Mouse (Mus musculus) midbrain, embryonic 11.5 days (tissue): ENCODE measurements around the gene Eri3. TPM values are rescaled to one million over a fixed set of nuclear protein-coding genes. Genes with fewer than 3 reads are reported as not detected.

Source experiments
- ATAC-seq: fragments of 200-750 bp; cut with Nextera tagmentation; 2 replicates; pipeline ENCODE4 v1.8.0; 2017; ENCODE audit warnings: moderate TSS enrichment, moderate library complexity; ENCODE audit not compliant: low FRiP score
- DNase-seq: peaks from one replicate; pipeline ENCODE4 v3.0.0; 2015; ENCODE audit warnings: low spot score; ENCODE audit errors: missing footprints
- H3K27ac ChIP-seq: fragments of 300-500 bp; sonication (generic); 2 replicates; pipeline ENCODE4 v1.5.1; 2014; ENCODE audit warnings: low read depth, low read length
- H3K27me3 ChIP-seq: fragments of 300-500 bp; sonication (generic); 2 replicates; pipeline ENCODE4 v1.6.1; 2014; ENCODE audit warnings: mild to moderate bottlenecking, low read length, moderate library complexity, mixed read lengths; ENCODE audit not compliant: control insufficient read depth, insufficient read depth
- H3K36me3 ChIP-seq: fragments of 300-500 bp; sonication (generic); 2 replicates; pipeline ENCODE4 v1.6.1; 2014; ENCODE audit warnings: mild to moderate bottlenecking, low read length, moderate library complexity, mixed read lengths; ENCODE audit not compliant: control insufficient read depth, insufficient read depth
- H3K4me1 ChIP-seq: fragments of 300-500 bp; sonication (generic); 2 replicates; pipeline ENCODE4 v1.6.1; 2014; ENCODE audit warnings: low read length; ENCODE audit not compliant: control insufficient read depth, insufficient read depth
- H3K4me2 ChIP-seq: fragments of 300-500 bp; sonication (generic); 2 replicates; pipeline ENCODE4 v1.6.1; 2014; ENCODE audit warnings: mild to moderate bottlenecking, moderate library complexity
- H3K4me3 ChIP-seq: fragments of 300-500 bp; sonication (generic); 2 replicates; pipeline ENCODE4 v1.5.1; 2014; ENCODE audit warnings: low read depth, low read length
- H3K9ac ChIP-seq: fragments of 300-500 bp; sonication (generic); 2 replicates; pipeline ENCODE4 v1.6.1; 2014; ENCODE audit warnings: low read length
- H3K9me3 ChIP-seq: fragments of 300-500 bp; sonication (generic); 2 replicates; pipeline ENCODE4 v1.6.1; 2016; ENCODE audit warnings: low read length; ENCODE audit not compliant: control insufficient read depth
- WGBS: fragments of 180-500 bp; shearing (Covaris S2); extraction: QIAGEN DNeasy Blood & Tissue Kit; methylation state at CpG from one replicate; pipeline ENCODE4 v1.1.7; 2014; 5-methylcytosine and 5-hydroxymethylcytosine counted together
- polyA plus RNA-seq: library from polyadenylated mRNA; unstranded; fragments of >200 nt; fragmentation: Nextera tagmentation; extraction: Ambion mirVana; gene quantifications from 2 replicates; pipeline ENCODE4 v1.2.1, GENCODE M21; 2014

Eri3 gene
- polyA plus RNA-seq, 1 experiment from 2014 or later = 132 TPM

DNA sequence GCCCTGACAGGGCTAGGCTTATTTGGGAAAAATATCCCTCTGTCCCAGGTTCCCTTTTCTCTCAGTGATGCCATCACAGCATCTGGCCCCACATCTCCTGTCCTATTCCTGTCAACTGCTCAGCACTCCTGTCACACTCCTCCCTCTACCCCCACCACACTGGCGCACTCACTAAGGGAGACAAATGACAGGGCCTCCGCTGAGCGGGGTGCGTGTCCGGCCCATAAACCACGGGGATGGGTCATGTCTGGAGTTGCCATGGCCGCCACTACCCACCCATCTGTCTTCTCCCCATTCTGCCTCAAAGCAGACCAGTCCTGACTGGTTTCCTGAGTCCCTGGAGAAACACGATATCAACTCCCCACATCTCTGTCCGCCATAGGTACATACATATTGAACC is 121.9 kb downstream of the Eri3 start:
- ATAC-seq (0 out of 2 replicates have a peak, but pooled peaks have one; percentile 33), DNase-seq (peak; percentile 41)
- H3K9ac ChIP-seq = no peak overlapping the region
- H3K27me3 ChIP-seq = no peaks in the 10 kb centered on the region
- peaks cover 16% of the 10 kb centered on the region for H3K36me3 ChIP-seq
- no peak overlapping the region for H3K4me3 ChIP-seq
- no peak overlapping the region for H3K27ac ChIP-seq
- H3K9me3 ChIP-seq = no peaks in the 10 kb centered on the region
- H3K4me1 ChIP-seq = no peaks in the 10 kb centered on the region; the same call in 1 of the 2 replicates
- no peak overlapping the region for H3K4me2 ChIP-seq
- 87% methylated on average over 9 of the region's 9 CpGs for WGBS

DNA sequence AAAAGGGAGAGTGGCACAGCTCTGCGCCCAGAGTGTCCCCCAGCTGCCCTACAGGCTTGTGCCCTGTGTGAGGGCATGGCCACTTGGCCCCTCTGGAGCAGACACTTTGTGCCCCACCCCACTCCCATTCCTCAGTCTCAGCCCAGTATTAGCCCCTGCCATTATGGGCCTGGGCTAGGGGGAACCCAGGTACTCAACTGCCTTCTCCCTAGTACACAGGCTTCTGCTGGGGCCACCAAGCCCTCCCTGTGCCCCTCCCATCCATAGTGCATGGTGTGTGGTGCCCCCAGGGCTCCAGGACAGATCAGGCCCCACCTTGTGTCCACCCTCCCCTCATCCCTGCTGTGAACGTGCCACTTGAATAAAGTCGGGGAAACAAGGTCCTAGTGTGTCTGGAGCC is 123.7 kb downstream of the Eri3 start:
- H3K4me1 ChIP-seq = no peaks in the 10 kb centered on the region; the same call in 1 of the 2 replicates
- DNase-seq (peak; percentile 70), ATAC-seq (0 out of 2 replicates have a peak, but pooled peaks have one; percentile 18)
- no peak overlapping the region for H3K9ac ChIP-seq
- no peaks in the 10 kb centered on the region for H3K9me3 ChIP-seq
- WGBS = 87% methylated on average over 3 of the region's 3 CpGs
- H3K27ac ChIP-seq = no peak overlapping the region
- H3K4me2 ChIP-seq = no peak overlapping the region
- no peak overlapping the region for H3K4me3 ChIP-seq
- no peaks in the 10 kb centered on the region for H3K27me3 ChIP-seq
- H3K36me3 ChIP-seq = peaks cover 21% of the 10 kb centered on the region

DNA sequence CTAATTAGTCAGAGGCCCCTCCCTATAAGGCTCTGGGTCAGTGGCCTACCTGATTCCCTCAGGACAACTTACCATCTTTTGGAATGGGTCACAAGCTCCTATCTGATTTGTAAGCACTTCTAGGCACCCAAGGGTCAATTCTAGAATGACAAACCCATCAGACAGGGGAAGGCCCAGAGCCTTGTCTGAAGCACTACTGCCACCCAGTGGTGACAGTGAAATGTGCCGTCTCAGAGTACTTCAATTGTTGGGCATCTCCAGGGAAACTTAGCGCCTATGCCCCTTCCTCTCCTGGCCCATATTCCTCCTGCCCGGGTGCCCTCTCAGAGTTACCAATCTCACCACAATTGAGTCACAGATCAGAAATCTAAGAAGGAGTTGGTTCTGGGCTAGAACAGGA is 126.7 kb downstream of the Eri3 start:
- Histone ChIP-seq H3K9me3 (no peaks in the 10 kb centered on the region), H3K27ac (no peak overlapping the region), H3K36me3 (peaks cover 21% of the 10 kb centered on the region), H3K4me2 (no peak overlapping the region), H3K4me1 (peaks cover 4% of the 10 kb centered on the region), H3K27me3 (no peaks in the 10 kb centered on the region), H3K4me3 (no peak overlapping the region), H3K9ac (no peak overlapping the region)
- DNase-seq (peak; percentile 98), ATAC-seq (peak; percentile 45)
- 15% methylated on average over 3 of the region's 3 CpGs for WGBS

DNA sequence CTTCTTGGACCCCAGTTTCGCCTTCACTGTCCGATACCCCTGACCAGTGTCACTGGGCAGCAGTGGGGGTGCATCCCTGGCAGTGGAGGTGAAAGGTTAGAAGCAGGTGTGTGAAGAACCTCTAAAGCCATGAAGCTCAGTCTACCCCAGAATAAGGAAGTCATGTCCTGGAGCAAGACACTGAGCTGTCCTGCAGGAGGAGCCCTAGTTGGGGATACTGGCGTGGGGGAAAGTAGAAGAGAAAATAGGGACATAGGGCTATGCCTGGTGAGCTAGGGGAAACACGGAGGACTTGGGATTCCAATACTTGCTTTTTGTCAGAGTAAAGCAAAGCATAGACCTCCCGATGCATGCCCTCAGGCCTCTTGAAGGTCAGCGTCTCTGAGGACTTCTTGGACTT is 130.8 kb downstream of the Eri3 start:
- H3K36me3 ChIP-seq = peaks cover 5% of the 10 kb centered on the region; the same call in 1 of the 2 replicates
- DNase-seq (no peak), ATAC-seq (no peak)
- no peak overlapping the region for H3K9ac ChIP-seq
- no peaks in the 10 kb centered on the region for H3K27me3 ChIP-seq
- no peaks in the 10 kb centered on the region for H3K9me3 ChIP-seq
- WGBS = 84% methylated on average over 6 of the region's 6 CpGs
- H3K27ac ChIP-seq = no peak overlapping the region
- no peak overlapping the region for H3K4me3 ChIP-seq
- peaks cover 4% of the 10 kb centered on the region for H3K4me1 ChIP-seq
- H3K4me2 ChIP-seq = no peak overlapping the region

DNA sequence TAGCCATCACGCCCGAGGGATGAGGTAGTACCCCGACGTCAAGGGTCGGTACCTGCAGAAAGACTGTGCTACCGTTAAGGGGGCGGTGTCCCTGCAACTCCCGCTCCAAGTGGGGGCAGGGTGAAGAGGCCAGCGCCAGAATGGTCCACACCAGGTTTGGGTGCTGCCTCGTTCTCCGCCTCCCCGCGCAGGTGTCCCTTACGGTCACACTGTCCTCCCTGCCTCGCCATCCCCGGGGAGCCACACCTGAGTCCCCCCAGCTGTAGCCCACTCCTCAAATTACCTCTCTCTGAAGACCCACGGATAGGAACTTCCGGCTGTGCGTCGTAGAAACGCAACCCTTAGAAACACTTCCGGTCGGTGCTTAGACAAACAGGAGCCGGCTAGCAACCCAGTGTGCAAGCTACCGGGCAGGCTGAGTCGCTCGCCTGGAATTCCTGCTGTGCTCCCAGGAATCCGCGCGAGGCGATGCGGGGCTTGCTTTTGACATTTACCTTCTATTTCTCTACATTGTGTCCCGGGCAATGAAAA is 131.8 kb downstream of the Eri3 start, which contains the start of gene Dmap1:
Gene Dmap1, minus strand, starts transcription at position 343 of the 531 bp plus-strand sequence.
- Histone ChIP-seq H3K4me2 (peak within 1 kb of the TSS; percentile 61), H3K9me3 (no peaks in the 10 kb centered on the region), H3K9ac (peak within 1 kb of the TSS; percentile 76), H3K4me3 (peak within 1 kb of the TSS; percentile 73), H3K27ac (no peak within 1 kb of the TSS), H3K4me1 (peaks cover 4% of the 10 kb centered on the region), H3K27me3 (no peaks in the 10 kb centered on the region), H3K36me3 (peaks cover 5% of the 10 kb centered on the region; the same call in 1 of the 2 replicates)
- ATAC-seq (peak; percentile 88), DNase-seq (peak; percentile 100)
- under 1% methylated on average over 33 of the region's 33 CpGs for WGBS

DNA sequence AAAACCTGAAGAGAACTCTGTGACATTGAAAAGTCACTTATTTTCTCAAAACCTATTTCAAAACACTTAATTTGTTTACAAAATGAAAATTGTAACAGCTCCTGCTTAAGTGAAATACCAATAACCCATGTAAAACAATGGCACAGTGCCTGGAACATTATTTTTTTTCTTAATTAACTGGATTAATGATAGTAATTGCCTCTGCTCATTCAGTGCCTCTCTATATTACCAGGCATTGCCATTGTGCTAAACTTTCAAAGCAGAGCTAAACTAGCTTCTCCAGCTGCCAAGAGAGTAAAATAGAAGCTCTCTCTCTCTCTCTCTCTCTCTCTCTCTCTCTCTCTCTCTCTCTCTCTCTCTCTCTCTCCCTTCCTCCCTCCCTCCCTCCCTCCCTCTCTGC is 132.3 kb downstream of the Eri3 start:
- peaks cover 4% of the 10 kb centered on the region for H3K4me1 ChIP-seq
- peak overlapping the region; percentile 73 for H3K4me3 ChIP-seq
- no peaks in the 10 kb centered on the region for H3K27me3 ChIP-seq
- no peaks in the 10 kb centered on the region for H3K9me3 ChIP-seq
- H3K27ac ChIP-seq = no peak overlapping the region
- DNase-seq = no peak
- peak overlapping the region; percentile 61 for H3K4me2 ChIP-seq
- H3K9ac ChIP-seq = peak overlapping the region; percentile 31
- H3K36me3 ChIP-seq = peaks cover 5% of the 10 kb centered on the region; the same call in 1 of the 2 replicates
- ATAC-seq = peak; percentile 58; the same call in 1 of the 2 replicates

DNA sequence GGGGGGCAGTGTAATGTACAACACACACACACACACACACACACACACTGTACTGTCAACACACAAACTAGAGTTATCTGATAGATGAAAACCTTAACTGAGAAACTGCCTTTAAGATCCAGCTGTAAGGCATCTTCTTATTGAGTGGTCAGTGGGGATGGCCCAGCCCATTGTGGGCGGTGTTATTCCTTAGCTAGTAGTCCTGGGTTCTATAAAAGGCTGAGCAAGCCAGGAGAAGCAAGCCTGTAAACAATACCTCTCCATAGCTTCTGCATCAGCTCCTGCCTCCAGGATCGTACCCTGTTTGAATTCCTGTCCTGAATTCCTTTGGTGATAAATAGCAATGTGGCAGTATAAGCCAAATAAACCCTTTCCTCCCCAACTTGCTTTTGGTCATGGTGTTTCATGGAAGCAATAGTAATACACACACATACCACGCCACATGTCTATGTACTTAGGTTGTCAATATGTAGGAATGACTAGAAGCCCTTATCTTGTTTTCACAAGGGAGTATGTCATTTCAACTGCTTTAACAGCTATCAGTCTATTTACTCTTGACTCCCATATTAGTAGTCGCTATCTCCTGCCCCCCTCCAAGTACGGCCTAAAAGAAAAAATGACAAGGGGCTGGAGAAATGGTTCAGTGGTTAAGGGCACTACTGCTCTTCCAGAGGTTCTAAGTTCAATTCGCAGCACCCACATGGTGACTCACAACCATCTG is 133.0 kb downstream of the Eri3 start:
- Histone ChIP-seq H3K27me3 (no peaks in the 10 kb centered on the region), H3K9ac (no peak overlapping the region), H3K9me3 (no peaks in the 10 kb centered on the region), H3K4me1 (peaks cover 4% of the 10 kb centered on the region), H3K4me2 (no peak overlapping the region), H3K36me3 (peaks cover 4% of the 10 kb centered on the region; the same call in 1 of the 2 replicates), H3K4me3 (no peak overlapping the region), H3K27ac (no peak overlapping the region)
- ATAC-seq (no peak), DNase-seq (no peak)
- WGBS = 78% methylated on average over 6 of the region's 6 CpGs

DNA sequence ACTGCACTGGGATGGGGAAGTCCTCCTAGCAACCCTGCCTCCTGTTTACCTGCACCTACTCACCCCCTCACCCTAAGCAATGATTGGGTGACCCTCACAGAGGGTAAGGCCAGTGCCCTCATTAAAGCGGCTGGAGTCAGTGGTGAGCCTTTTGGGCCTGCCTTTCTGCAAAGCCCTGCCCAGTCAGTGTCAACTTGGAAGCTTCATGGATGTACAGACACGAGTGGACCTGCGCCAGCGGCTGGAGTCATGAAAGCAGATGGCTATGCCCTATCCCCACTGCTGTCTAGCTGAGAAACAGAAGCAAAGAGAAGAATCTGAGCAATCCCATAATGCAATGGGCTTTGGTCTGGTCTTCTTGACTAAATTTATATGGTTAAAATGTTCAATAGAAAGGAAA is 136.2 kb downstream of the Eri3 start:
- H3K36me3 ChIP-seq = no peaks in the 10 kb centered on the region
- ATAC-seq (no peak), DNase-seq (no peak)
- no peak overlapping the region for H3K27ac ChIP-seq
- H3K4me2 ChIP-seq = no peak overlapping the region
- H3K9ac ChIP-seq = no peak overlapping the region
- no peak overlapping the region for H3K4me3 ChIP-seq
- H3K4me1 ChIP-seq = peaks cover 2% of the 10 kb centered on the region
- H3K9me3 ChIP-seq = no peaks in the 10 kb centered on the region
- H3K27me3 ChIP-seq = no peaks in the 10 kb centered on the region
- 86% methylated on average over 4 of the region's 4 CpGs for WGBS

DNA sequence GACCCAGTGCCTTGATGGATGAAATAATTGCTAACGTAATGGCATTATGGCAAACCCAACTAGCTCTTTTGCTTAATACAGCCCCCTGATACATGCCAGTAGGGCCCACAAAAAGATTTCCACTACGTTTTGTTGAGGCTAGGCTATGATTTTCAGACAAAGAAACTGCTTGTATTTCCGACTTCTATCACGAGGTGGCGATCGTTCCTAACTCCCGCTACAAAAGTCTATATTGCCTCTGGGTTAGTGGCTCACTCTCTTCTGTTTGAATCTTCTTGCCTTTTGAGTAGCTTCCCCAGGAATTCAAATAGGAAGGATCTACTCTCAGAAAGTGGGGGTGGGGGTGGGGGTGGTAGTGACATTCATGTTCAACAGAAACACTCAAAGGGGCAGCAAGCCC is 155.2 kb downstream of the Eri3 start:
- H3K9ac ChIP-seq = no peak overlapping the region
- peak; percentile 98 for DNase-seq
- ATAC-seq = no peak
- H3K4me1 ChIP-seq = no peaks in the 10 kb centered on the region
- H3K4me2 ChIP-seq = no peak overlapping the region
- no peaks in the 10 kb centered on the region for H3K27me3 ChIP-seq
- no peak overlapping the region for H3K27ac ChIP-seq
- H3K9me3 ChIP-seq = no peaks in the 10 kb centered on the region
- 5% methylated on average over 7 of the region's 7 CpGs for WGBS
- H3K36me3 ChIP-seq = no peaks in the 10 kb centered on the region
- H3K4me3 ChIP-seq = no peak overlapping the region
